Mouse (Mus musculus) heart, adult 2 months (tissue): ENCODE results near the gene Wfdc6b.

Experiments used
- EP300 ChIP-seq: fragments of 200-500 bp; IDR thresholded peaks from 2 replicates; pipeline ENCODE4 v1.6.1; 2011; ENCODE audit warnings: low read depth, low read length, control low read depth; ENCODE audit not compliant: insufficient read depth
- POLR2A ChIP-seq: fragments of 200-500 bp; IDR thresholded peaks from 2 replicates; pipeline ENCODE4 v1.6.1; 2011; ENCODE audit warnings: mild to moderate bottlenecking, low read depth, low read length, control low read depth; ENCODE audit not compliant: insufficient read depth

GRCm38 (mm10) chr2:164619050-164619449 is 5.7 kb downstream of the Wfdc6b start:
- no peak for TF ChIP-seq POLR2A
- no peak for TF ChIP-seq EP300
